Mouse (Mus musculus): Measurements from ENCODE around the gene C8g. TPM values are rescaled to one million over a fixed set of nuclear protein-coding genes. Genes with fewer than 3 reads are reported as not detected.

C8g gene
- polyA plus RNA-seq, 1 experiment from 2014 or later, result 5.1 TPM

DNA sequence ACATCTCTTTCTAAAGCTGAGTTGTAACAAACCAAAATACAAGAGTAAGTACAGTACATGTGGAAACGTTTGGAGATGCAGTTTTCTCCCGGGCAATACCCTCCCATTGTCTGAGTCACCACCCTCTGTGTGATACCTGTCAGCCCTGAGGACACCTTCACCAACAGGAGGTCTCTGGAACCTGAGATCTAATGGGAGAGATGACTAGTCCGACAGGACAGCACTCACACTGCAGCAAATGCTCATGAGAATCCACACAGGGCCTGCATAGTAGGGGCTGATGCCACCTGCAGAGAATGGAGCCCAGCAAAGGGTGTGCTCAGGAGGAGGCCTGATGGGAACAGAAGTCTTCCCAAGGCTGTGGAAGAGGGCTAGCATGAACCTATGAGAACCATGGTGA is 40.1 kb downstream of the C8g start:
- peaks cover 5% of the 10 kb centered on the region for H3K4me1 ChIP-seq (ENCODE audit: control insufficient read depth, insufficient read depth, low read length)
- no peak for ATAC-seq (ENCODE audit: insufficient read depth, low FRiP score, low TSS enrichment)

DNA sequence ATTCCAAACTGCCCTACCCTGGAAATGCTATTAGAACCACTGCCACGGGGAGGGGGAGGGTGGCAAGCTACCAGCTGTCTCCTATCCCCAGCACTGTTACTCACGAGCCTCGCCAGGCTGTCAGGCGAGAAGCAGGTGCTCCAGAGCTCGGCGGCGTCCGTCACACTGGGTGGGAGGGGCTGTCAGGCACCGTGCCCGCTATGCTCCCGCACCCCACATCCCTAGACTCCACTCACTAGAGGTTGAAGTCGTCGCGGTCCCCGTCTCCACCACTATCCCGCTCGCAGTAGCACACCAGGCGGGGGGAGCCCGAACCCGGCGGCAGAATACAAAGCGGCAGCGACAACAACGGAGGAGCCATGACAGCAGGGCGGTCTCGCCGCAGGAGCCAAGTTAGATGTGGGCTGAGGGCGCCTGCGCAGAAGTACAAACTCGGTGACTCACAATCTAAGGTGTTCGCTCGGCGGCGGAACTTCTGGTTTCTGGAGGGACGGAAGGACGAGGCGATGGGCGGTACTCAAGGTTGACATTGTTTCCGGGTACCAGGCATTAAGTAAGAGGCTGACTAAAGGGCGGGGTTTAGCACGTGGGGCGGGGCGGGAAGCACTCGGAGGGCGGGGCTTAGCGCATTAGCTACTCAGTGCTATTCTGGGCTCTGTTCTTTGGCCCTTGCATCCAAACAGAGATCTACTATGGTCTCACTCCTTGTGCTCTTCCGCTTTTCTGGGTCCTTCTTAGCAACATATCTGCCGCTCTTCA is 40.8 kb downstream of the C8g start, which contains the start of gene Paxx:
TSS of gene Paxx (minus strand) at position 544 of the 759 bp plus-strand sequence.
- no peaks in the 10 kb centered on the region; the same call in 1 of the 2 replicates for H3K36me3 ChIP-seq (ENCODE audit: control insufficient read depth, insufficient read depth, low read length)
- peaks cover 5% of the 10 kb centered on the region for H3K4me1 ChIP-seq (ENCODE audit: control insufficient read depth, insufficient read depth, low read length)
- ATAC-seq (ENCODE audit: insufficient read depth, low FRiP score, low TSS enrichment) (peak; percentile 87), DNase-seq (ENCODE audit: low spot score) (peak; percentile 90)
- peak within 1 kb of the TSS; percentile 73 for H3K4me3 ChIP-seq (ENCODE audit: low read depth, low read length)
- H3K9ac ChIP-seq (ENCODE audit: low read length), result peak within 1 kb of the TSS; percentile 56
- peak within 1 kb of the TSS; percentile 68; the same call in 1 of the 2 replicates for H3K27ac ChIP-seq (ENCODE audit: low read depth, low read length)
- no peaks in the 10 kb centered on the region for H3K9me3 ChIP-seq (ENCODE audit: control insufficient read depth, low read length)
- H3K4me2 ChIP-seq (ENCODE audit: low read depth), result peak within 1 kb of the TSS; percentile 67
- H3K27me3 ChIP-seq (ENCODE audit: control insufficient read depth, insufficient read depth, low read length), result no peaks in the 10 kb centered on the region
- WGBS, result 1% methylated on average over 48 of the region's 48 CpGs

More for the DNA sequence above, 40.1 kb downstream of the C8g start:
- peak overlapping the region; percentile 73 for H3K4me3 ChIP-seq (ENCODE audit: low read depth, low read length)
- peak overlapping the region; percentile 67 for H3K4me2 ChIP-seq (ENCODE audit: low read depth)
- no peaks in the 10 kb centered on the region for H3K27me3 ChIP-seq (ENCODE audit: control insufficient read depth, insufficient read depth, low read length)
- no peaks in the 10 kb centered on the region for H3K9me3 ChIP-seq (ENCODE audit: control insufficient read depth, low read length)
- no peak for DNase-seq (ENCODE audit: low spot score)
- no peaks in the 10 kb centered on the region; the same call in 1 of the 2 replicates for H3K36me3 ChIP-seq (ENCODE audit: control insufficient read depth, insufficient read depth, low read length)
- peak overlapping the region; percentile 56 for H3K9ac ChIP-seq (ENCODE audit: low read length)
- no peak overlapping the region; the same call in 1 of the 2 replicates for H3K27ac ChIP-seq (ENCODE audit: low read depth, low read length)
- WGBS, result 30% methylated on average over 3 of the region's 3 CpGs

DNA sequence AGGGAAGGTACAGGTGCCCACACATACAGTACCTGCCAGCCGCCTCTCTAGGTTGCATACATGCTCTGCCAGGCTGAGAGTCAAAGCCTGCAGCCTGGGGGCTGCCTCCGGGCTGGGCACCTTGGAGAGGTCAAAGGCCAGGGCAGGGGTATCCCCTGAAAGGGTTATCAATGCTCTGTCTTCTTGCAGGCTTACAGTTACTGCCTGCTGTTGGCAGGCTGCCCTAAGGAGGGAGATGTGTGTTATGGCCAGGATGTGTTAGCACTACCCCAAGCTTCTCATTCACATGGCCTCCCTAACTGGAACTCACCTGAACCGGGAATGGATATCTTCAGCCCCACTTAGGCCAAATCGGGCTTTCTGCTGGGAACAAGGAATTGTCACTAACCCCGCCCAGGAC is 41.4 kb downstream of the C8g start:
- 40% methylated on average over 5 of the region's 5 CpGs for WGBS
- Histone ChIP-seq H3K27ac (ENCODE audit: low read depth, low read length) (no peak overlapping the region), H3K4me3 (ENCODE audit: low read depth, low read length) (peak overlapping the region; percentile 73), H3K9ac (ENCODE audit: low read length) (peak overlapping the region; percentile 56), H3K9me3 (ENCODE audit: control insufficient read depth, low read length) (no peaks in the 10 kb centered on the region), H3K4me1 (ENCODE audit: control insufficient read depth, insufficient read depth, low read length) (peaks cover 5% of the 10 kb centered on the region), H3K4me2 (ENCODE audit: low read depth) (peak overlapping the region; percentile 67), H3K27me3 (ENCODE audit: control insufficient read depth, insufficient read depth, low read length) (no peaks in the 10 kb centered on the region), H3K36me3 (ENCODE audit: control insufficient read depth, insufficient read depth, low read length) (no peaks in the 10 kb centered on the region)
- ATAC-seq (ENCODE audit: insufficient read depth, low FRiP score, low TSS enrichment) (peak; percentile 20; the same call in 1 of the 2 replicates), DNase-seq (ENCODE audit: low spot score) (no peak)

DNA sequence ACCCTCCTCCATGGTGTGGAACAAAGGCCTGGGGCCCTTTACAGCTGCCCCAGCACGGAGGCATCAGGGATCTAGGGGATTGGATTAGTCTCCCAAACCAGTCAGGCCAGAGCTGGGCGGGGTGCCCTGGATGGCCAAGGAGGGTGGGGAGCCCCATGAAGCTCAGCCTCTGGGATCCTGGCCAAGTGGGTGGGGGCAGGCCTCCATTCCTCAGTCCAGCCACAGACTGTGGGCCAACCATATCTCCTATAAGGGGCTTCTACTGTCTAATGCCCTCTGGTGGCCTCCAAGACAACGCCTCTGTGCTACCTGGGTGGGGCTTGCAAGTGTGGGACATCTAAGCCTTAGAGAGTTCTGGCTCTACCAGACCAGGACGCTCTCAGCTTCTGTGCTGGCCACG is 42.6 kb downstream of the C8g start:
- H3K4me2 ChIP-seq (ENCODE audit: low read depth), result no peak overlapping the region
- H3K9ac ChIP-seq (ENCODE audit: low read length), result no peak overlapping the region
- no peaks in the 10 kb centered on the region for H3K27me3 ChIP-seq (ENCODE audit: control insufficient read depth, insufficient read depth, low read length)
- ATAC-seq (ENCODE audit: insufficient read depth, low FRiP score, low TSS enrichment), result no peak
- H3K9me3 ChIP-seq (ENCODE audit: control insufficient read depth, low read length), result no peaks in the 10 kb centered on the region
- peaks cover 5% of the 10 kb centered on the region for H3K4me1 ChIP-seq (ENCODE audit: control insufficient read depth, insufficient read depth, low read length)
- WGBS, result 84% methylated on average over 5 of the region's 5 CpGs
- H3K36me3 ChIP-seq (ENCODE audit: control insufficient read depth, insufficient read depth, low read length), result no peaks in the 10 kb centered on the region
- H3K27ac ChIP-seq (ENCODE audit: low read depth, low read length), result no peak overlapping the region
- H3K4me3 ChIP-seq (ENCODE audit: low read depth, low read length), result no peak overlapping the region
- no peak for DNase-seq (ENCODE audit: low spot score)

DNA sequence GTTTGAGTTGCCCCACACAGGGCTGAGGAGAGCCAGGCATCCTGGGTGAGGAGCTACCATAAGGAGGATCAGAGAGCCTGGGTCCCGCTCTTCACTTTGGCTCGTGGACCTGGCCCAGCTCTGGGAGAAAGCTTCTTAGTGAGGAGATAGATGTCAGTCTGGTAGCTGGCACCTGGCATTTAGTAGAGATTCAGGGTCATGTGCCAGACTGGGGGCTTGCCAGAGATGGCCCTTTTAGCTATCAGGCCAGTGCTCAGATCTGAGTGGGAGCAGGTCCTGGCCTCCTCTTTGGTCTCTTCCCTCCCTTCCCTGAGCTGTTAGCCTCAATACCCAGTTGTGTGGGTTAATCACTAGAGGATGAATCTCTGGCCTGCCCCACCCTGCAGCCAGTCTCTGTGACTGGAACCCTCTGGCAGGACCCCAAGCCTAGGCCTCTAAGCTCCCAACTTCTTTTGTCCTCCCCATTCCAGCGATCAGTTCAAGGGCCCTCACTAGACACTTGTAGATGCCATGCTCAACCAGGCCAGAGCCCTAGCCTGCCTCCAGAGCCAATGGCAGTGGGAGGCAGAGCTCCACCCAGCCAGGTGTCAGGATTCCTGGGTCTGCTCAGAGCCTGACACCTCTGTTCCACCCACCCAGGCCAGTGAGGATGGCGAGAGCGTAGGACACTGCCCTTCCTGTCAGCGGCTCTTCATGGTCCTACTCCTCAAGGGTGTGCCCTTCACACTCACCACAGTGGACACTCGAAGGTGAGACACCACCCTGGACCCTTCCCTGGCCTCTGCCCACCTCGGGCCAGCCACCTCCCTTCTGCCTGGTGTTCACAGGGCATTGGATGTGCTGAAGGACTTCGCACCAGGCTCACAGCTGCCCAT is 44.3 kb downstream of the C8g start:
- no peaks in the 10 kb centered on the region for H3K27me3 ChIP-seq (ENCODE audit: control insufficient read depth, insufficient read depth, low read length)
- DNase-seq (ENCODE audit: low spot score) (no peak), ATAC-seq (ENCODE audit: insufficient read depth, low FRiP score, low TSS enrichment) (no peak)
- no peaks in the 10 kb centered on the region for H3K9me3 ChIP-seq (ENCODE audit: control insufficient read depth, low read length)
- no peak overlapping the region for H3K4me3 ChIP-seq (ENCODE audit: low read depth, low read length)
- no peak overlapping the region for H3K9ac ChIP-seq (ENCODE audit: low read length)
- H3K4me1 ChIP-seq (ENCODE audit: control insufficient read depth, insufficient read depth, low read length), result peaks cover 5% of the 10 kb centered on the region
- no peaks in the 10 kb centered on the region for H3K36me3 ChIP-seq (ENCODE audit: control insufficient read depth, insufficient read depth, low read length)
- WGBS, result 89% methylated on average over 9 of the region's 9 CpGs
- no peak overlapping the region for H3K27ac ChIP-seq (ENCODE audit: low read depth, low read length)
- H3K4me2 ChIP-seq (ENCODE audit: low read depth), result no peak overlapping the region

DNA sequence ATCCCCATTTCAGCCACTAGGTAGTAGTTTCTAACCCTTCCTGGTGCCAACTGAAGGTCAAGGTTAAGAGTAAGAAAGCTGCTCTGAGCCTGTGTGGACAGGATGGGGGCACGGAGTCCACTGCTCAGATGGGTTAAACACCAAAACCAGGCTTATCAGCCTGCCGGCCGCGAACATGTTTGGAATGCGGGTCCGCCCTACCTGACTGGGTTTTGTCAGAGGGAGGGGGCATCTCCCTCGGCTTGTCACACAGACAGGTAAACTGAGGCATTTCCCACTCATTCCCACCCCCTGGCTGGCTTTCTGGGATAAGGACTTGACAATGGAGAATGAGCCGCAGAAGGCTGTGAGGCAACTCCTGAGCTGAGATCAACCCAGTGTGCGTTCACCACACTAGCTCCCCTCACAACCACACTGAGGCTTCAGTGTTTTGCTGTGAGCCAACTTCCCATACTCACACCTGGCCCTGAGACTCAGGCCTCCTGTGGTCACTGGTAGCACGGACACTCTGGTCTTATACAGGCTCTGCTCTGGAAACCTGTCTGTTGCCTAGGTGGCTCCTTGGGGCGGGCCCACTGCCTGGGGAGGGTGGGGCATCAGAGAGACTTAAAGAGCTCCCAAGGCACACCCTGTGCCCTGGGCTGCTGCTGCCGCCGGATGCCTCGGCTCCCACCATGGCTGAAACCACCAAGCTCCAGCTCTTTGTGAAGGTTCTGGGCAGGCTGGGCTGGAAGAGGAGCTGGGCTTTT is 45.1 kb downstream of the C8g start, which contains the start of gene Clic3:
TSS of gene Clic3 (plus strand) at position 634 of the 749 bp plus-strand sequence.
- 68% methylated on average over 14 of the region's 14 CpGs for WGBS
- H3K27ac ChIP-seq (ENCODE audit: low read depth, low read length), result no peak within 1 kb of the TSS
- H3K9me3 ChIP-seq (ENCODE audit: control insufficient read depth, low read length), result no peaks in the 10 kb centered on the region
- H3K4me3 ChIP-seq (ENCODE audit: low read depth, low read length), result no peak within 1 kb of the TSS
- no peak within 1 kb of the TSS for H3K4me2 ChIP-seq (ENCODE audit: low read depth)
- H3K4me1 ChIP-seq (ENCODE audit: control insufficient read depth, insufficient read depth, low read length), result peaks cover 3% of the 10 kb centered on the region
- DNase-seq (ENCODE audit: low spot score) (no peak), ATAC-seq (ENCODE audit: insufficient read depth, low FRiP score, low TSS enrichment) (no peak)
- no peaks in the 10 kb centered on the region for H3K36me3 ChIP-seq (ENCODE audit: control insufficient read depth, insufficient read depth, low read length)
- no peaks in the 10 kb centered on the region for H3K27me3 ChIP-seq (ENCODE audit: control insufficient read depth, insufficient read depth, low read length)
- no peak within 1 kb of the TSS for H3K9ac ChIP-seq (ENCODE audit: low read length)

DNA sequence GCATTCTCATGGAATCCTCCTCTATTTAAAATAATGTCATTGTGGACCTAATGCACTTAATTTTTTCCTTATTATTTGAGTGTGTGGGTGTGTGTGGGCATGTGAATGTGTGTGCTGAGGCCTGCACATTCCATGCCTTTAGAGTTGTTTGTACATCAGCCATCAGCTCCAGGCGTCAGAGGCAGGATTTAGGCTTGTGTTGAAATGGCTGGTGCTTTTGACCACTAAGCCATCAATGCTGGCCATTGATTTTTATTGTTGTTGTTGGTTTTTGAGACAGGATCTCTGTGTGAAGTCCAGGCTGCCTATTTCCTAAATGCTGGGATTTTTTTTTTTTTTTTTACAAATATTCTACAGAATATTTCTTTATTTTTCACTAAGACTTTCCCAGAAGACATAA is 48.6 kb downstream of the C8g start:
- Histone ChIP-seq H3K4me3 (ENCODE audit: low read depth, low read length) (no peak overlapping the region), H3K36me3 (ENCODE audit: control insufficient read depth, insufficient read depth, low read length) (no peaks in the 10 kb centered on the region; the same call in 1 of the 2 replicates), H3K27ac (ENCODE audit: low read depth, low read length) (no peak overlapping the region), H3K4me2 (ENCODE audit: low read depth) (no peak overlapping the region), H3K4me1 (ENCODE audit: control insufficient read depth, insufficient read depth, low read length) (no peaks in the 10 kb centered on the region), H3K27me3 (ENCODE audit: control insufficient read depth, insufficient read depth, low read length) (no peaks in the 10 kb centered on the region), H3K9ac (ENCODE audit: low read length) (no peak overlapping the region), H3K9me3 (ENCODE audit: control insufficient read depth, low read length) (no peaks in the 10 kb centered on the region)
- no peak for DNase-seq (ENCODE audit: low spot score)
- WGBS, result 43% methylated on average over 1 of the region's 1 CpGs
- ATAC-seq (ENCODE audit: insufficient read depth, low FRiP score, low TSS enrichment), result no peak

Measured in neural tube, embryonic 11.5 days (tissue).